Mouse (Mus musculus): ENCODE measurements around the gene Me3.

Gene Me3

GRCm38 (mm10) chr7:89829201-89829600 is 197.0 kb downstream of the Me3 start:
- DNase-seq (ENCODE audit: low read depth, low spot score): no peak

- no peak for DNase-seq (ENCODE audit: low read depth, low spot score)
Measured at GRCm38 (mm10) chr7:89833521-89833920, 201.3 kb downstream of the Me3 start.

GRCm38 (mm10) chr7:89835566-89835965 is 203.4 kb downstream of the Me3 start:
- DNase-seq (ENCODE audit: low read depth, low spot score): no peak

GRCm38 (mm10) chr7:89836676-89837075 is 204.5 kb downstream of the Me3 start:
- DNase-seq (ENCODE audit: low read depth, low spot score): no peak

- DNase-seq (ENCODE audit: low read depth, low spot score): no peak
Measured at GRCm38 (mm10) chr7:89837841-89838240, 205.6 kb downstream of the Me3 start.

GRCm38 (mm10) chr7:89839721-89840120 is 207.5 kb downstream of the Me3 start:
- DNase-seq (ENCODE audit: low read depth, low spot score): no peak

- DNase-seq (ENCODE audit: low read depth, low spot score): peak; percentile 8
Measured at GRCm38 (mm10) chr7:89841670-89842403, 209.6 kb downstream of the Me3 start.

- no peak for DNase-seq (ENCODE audit: low read depth, low spot score)
Measured at GRCm38 (mm10) chr7:89842404-89842715, 210.2 kb downstream of the Me3 start.

GRCm38 (mm10) chr7:89843121-89843520 is 210.9 kb downstream of the Me3 start:
- no peak for DNase-seq (ENCODE audit: low read depth, low spot score)

GRCm38 (mm10) chr7:89843533-89843932 is 211.3 kb downstream of the Me3 start:
- DNase-seq (ENCODE audit: low read depth, low spot score): no peak

- no peak for DNase-seq (ENCODE audit: low read depth, low spot score)
Measured at GRCm38 (mm10) chr7:89845669-89846068, 213.5 kb downstream of the Me3 start.

- no peak for DNase-seq (ENCODE audit: low read depth, low spot score)
Measured at GRCm38 (mm10) chr7:89850510-89850909, 218.3 kb downstream of the Me3 start.

- DNase-seq (ENCODE audit: low read depth, low spot score): no peak
Measured at GRCm38 (mm10) chr7:89852158-89853095, 220.2 kb downstream of the Me3 start.

GRCm38 (mm10) chr7:89853131-89853530 is 220.9 kb downstream of the Me3 start:
- DNase-seq (ENCODE audit: low read depth, low spot score): no peak

GRCm38 (mm10) chr7:89855196-89855595 is 223.0 kb downstream of the Me3 start:
- DNase-seq (ENCODE audit: low read depth, low spot score): no peak

GRCm38 (mm10) chr7:89856440-89857217 is 224.4 kb downstream of the Me3 start:
- no peak for DNase-seq (ENCODE audit: low read depth, low spot score)

- no peak for DNase-seq (ENCODE audit: low read depth, low spot score)
Measured at GRCm38 (mm10) chr7:89864769-89865168, 232.6 kb downstream of the Me3 start.

- DNase-seq (ENCODE audit: low read depth, low spot score): no peak
Measured at GRCm38 (mm10) chr7:89867221-89867620, 235.0 kb downstream of the Me3 start.

GRCm38 (mm10) chr7:89879686-89880085 is 247.5 kb downstream of the Me3 start:
- DNase-seq (ENCODE audit: low read depth, low spot score): no peak

GRCm38 (mm10) chr7:89884551-89884950 is 252.4 kb downstream of the Me3 start:
- DNase-seq (ENCODE audit: low read depth, low spot score): no peak

GRCm38 (mm10) chr7:89891412-89891811 is 259.2 kb downstream of the Me3 start:
- DNase-seq (ENCODE audit: low read depth, low spot score): no peak

- peak; percentile 8 for DNase-seq (ENCODE audit: low read depth, low spot score)
Measured at GRCm38 (mm10) chr7:89891856-89892255, 259.7 kb downstream of the Me3 start.

Data from c-Kit-negative CD71-positive TER-119-positive erythroid progenitor cells, embryonic 14.5 days (primary cell).